Mouse (Mus musculus) 416B (cell line): ENCODE measurements around the gene Stoml2.
"Not testable (repeated sequence)": the region's sequence is repeated elsewhere in the genome, so short reads cannot be mapped to it uniquely, and the experiment has no call there.

Experiments
- DNase-seq: peaks from one replicate; pipeline ENCODE4 v3.0.0; 2011; ENCODE audit warnings: low read depth

Gene Stoml2

DNA sequence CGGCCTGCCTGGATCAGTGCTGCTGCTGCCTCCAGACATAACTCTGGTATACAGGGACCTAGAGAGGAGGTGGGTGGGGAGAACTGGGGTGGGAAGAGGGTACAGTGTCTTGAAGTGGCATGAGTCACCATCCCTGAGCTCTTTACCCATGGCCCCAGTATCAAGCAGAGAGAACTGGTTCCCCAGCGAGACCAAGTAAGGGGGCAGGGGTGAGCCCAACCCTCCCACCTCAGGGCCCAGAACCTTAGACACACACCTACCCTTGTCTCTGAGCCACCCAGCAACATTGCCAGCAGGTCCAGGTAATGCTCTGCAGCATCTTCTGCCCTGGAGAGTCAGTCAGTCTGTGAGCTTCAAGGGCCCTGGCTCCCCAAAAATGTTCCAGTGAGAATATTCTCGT lies 26.6 kb downstream of the Stoml2 start:
- no peak for DNase-seq

DNA sequence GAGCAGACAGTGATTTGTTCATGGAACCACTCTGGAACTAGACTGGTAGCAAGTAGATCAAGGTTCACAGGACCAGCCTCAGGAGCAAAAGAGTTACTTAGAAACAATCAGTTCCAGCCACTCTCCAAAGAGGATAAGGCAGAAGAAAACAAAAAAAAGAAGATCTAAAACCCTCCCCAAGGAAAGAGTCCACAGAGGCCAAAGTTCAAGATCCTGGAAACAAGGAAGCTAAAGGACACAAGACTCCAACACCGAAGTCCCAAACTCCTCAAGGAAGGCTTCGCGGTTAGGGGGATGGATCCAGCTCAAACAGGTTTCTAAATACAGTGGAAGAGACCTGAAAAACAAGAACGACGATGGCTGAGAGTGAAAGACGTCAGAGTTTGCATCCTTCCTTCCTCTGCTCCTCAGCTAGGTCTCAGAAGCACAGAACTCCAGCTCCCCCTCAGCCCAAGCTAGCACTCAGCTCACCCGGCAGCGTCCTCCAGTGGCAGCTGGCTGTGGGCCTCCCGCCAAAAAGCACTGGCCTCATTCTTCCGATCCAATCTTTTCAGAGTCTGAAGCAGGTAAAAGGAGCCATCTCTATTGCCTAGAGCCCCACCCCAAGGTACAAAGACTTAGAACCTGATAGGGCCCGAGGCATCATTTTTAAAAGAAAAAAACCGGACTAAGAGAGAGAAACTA lies 28.6 kb downstream of the Stoml2 start:
- DNase-seq: no peak

DNA sequence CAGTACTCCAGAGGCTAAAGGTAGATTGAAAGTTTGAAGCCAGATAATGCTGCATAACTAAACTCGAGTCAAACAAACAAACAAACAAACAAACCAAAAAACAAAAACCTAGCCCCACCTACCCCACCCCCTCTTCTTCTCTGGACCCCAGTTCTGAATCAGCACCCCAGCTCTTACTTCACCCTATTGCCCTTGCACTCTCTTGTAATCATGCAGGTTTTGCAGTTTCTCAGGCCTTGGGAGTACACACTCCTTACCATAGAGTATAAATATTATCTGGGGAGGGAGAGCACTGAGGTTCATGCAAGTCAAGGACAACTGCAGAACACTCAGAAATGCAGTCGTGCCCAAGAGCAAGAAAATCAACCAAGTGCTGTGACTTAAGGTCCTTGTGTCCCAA lies 30.2 kb downstream of the Stoml2 start:
- DNase-seq: no peak

DNA sequence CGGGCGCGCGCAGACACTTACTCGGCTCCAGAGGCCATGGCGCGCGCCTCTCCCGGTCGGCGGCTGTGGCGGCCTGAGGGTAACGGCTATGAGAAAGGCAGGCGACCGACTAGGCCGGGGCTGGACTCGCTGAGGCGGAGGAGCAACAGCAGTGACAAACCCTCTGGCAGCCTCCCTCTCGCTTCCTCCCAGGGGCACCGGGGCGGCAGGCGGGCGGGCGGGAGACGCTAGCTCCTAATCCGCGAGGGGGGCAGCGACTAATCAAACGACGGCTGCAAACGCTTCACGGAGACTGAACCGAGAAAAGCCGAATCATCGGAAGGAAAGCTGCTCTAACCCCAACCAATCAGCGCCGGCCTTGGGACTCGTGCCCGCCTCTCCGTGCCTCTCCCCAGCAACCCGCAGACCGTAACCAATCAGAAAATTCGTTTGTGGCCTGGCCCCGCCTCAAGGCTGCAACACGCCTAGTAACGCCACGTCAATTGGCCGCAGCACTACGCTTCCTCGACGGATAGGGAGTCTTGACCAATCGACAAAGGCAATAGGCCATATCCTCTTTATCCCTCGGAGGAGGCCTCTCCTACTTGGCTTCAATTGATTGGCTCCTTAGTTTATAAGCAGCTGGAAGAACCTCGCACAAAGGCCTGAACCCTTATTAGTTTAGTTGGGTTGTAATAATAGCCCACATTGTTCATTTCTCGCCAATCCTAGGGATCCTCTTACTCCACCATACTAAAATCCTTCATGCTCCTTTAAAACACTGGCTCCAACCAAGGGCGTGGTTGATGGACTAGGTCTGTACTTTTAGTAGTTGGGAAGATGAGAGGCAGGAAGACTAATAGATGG lies 31.1 kb downstream of the Stoml2 start, which contains the start of gene Vcp:
Gene Vcp, minus strand, starts transcription at position 367 of the 846 bp plus-strand sequence.
- peak; percentile 99 for DNase-seq

DNA sequence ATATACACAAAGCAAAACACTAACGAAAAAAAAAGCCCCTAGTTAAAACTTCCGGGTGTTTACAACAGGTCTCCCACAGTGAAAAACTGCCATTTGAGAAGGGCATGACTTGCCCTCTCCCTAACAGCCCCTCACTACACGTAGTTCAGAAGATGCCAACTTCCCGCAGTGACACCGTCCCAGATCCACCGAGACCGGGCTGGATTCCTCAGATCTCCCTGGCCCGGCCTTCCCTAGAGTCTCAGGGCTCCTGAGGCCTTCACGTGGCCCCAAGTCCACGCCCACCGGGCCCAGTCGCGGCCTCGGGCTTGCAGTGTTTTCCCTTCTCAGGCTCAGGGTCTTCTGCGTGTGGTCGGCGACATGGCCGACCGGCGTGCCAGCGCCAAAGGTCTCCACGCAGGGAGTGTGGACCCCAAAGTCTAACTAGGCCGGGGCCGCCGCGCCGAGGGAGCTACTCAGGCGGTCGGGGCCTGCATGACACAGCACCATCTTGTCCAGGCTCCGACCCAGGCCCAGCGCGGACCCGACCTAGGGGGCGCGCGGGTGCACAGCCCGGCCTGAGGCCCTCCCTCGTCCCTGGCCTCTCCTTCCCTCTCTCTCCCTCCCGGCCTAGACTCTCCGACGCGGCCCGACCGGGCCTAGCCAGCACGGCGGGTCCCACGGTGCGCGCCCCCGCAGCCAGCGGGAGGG lies 31.9 kb downstream of the Stoml2 start:
- DNase-seq: peak; percentile 85

DNA sequence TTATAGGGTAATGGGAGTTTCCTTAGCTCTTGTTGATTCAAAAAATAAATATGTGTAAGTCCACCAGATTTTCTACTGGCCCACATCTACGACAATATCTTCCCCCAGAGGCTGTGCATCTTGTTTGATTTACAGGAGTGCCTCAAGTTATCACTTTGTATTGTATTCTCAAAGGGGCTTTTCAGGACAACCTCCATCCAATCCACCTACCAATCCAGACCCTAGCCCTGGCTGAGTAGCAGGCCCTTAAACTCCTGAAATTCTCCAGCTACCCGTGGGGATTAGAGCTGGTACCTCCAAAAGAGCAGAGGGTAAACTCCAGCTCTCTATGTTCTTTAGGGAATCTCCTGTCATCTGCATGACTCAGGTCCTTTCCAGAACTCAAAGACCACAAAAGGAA lies 33.5 kb downstream of the Stoml2 start:
- DNase-seq: no peak

DNA sequence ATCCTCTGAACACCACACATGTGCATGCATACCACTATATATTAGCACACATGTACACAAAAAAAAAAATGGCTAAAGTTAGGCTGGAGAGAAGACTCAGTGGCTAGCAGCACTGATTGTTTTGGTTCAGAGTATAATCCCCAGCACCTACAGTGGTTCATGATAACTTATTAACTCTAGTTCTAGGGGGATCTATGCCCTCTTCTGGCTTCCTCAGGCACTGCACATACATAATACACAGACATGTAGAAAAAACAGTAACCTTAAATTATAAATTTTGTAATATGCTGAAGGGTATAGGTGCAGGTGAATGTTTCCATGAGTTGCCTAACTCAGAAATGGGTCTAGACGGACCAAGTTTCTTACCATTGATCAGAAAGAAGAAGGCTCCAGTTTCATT lies 43.2 kb downstream of the Stoml2 start:
- peak; percentile 37 for DNase-seq

DNA sequence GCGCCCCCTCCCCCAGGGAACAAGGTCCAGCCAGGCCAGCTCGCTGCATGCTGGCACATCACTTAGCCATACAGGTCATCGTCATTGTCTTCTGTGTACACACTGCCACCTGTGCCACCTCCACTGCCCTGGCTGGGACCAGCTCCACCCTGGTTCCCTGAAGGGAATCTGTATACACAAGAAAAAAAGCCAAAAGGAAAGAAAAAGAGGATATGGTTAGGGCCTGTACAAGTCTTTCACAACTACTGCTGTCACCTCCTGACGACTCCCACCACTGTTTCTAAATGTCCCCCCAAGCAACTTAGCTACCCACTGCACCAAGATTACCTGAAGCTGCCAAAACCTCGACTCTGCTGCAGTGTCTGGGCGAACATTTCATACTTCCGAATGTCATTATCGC lies 51.0 kb downstream of the Stoml2 start:
- DNase-seq: not testable (repeated sequence)

DNA sequence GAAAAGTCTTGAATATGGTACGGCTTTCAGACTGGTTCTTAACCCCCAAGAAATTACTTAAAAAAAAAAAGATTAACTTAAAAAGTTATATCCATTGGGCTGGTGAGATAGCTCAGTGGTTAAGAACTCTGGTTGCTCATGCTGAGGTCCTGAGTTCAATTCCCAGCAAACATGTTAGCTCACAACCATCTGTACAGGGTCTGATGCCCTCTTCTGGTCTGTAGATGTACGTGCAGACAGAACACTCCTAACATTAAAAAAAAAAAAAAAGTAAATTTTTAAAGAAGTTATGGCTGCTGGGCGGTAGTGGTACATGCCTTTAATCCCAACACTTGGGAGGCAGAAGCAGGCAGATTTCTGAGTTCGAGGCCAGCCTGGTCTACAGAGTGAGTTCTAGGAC lies 53.4 kb downstream of the Stoml2 start:
- peak; percentile 44 for DNase-seq
